Mouse (Mus musculus): ENCODE measurements around the gene Fgf7.

DNA sequence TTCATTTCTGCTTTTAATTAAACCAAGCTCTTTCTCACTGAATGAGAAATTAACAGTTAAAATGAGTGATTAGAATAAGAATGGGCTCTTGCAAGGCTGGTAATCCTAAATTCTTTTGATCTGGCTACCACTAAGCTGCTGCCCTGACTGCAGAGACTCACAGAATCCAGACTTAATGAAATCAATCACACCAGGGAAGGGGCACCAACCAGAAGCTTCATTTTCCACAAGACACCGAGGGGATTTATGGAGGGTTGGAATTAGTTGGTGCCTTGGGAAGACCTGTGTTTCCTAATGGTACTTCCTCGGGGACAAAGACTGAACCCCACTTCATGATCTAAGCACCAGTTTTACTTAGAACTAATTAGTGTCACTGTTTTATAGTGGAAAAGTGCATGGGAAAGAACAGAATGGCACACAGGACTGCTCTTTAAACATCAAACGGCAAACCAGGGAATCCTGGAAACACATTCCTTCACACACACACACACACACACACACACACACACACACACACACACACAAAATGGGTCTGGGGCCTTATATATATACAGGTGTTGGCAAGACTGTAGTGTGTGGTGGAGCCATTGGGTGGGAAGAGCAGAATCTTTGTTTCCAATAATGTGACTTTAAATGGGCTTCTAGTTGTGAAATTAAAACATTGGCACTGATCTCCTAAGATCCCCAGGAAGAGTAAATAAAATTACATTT is 18.5 kb upstream of the Fgf7 start:
- TF ChIP-seq EP300 (optimal IDR thresholded peaks at IDR 0.05) (no peak), CTCF (IDR thresholded peaks at IDR 0.05; ENCODE audit: low read depth) (no peak)

All from stomach, postnatal 0 days (tissue).